Mouse (Mus musculus): ENCODE results near the gene Slc38a3.
A peak's percentile ranks its signal among the peaks of the same experiment; 100 is the strongest.

Slc38a3 gene

DNA sequence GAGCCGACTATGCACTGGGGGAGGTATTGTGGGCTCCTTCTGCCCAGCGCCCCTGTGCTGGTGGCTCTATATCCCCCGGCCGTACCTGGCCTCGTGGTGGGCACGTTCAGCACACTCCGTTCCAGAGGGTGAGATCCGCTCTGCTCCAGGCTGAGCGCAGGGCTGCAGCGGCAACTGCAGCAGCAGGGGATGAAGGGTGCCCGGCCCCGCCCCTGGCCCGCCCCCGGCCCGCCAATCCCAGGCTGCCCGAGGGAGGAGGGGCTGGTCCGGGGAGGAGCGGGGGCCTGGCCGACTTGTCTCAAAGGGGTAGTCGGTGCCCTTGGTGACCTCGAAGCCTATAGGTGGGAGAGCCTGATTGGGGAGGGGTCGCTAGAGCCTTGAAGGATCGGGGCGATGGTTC lies 2.1 kb downstream of the Slc38a3 start:
- no peak for DNase-seq (ENCODE audit: low read depth, low spot score)

DNA sequence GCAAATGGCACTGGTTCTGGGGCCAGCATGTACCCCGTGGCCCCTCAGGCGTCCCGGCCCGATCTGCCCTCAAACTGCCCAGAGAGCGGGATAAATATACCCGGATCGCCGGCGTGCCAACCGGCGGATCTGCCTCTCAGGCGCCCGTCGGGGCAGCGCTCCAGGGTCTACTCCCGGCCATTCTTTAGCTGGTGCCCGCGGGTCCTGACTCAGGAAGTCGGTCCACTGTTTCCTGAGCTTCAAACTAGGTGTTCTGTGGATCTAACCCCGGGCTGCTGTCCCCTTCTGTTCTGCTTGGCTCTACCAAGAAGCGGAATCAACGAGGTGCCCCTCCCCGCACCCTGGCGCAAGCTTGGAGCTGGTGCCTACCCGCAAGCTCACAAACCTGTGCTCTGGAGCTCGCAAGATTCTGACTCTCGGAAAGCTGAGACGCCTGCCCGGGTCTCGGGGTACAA lies 2.6 kb downstream of the Slc38a3 start:
- DNase-seq (ENCODE audit: low read depth, low spot score): no peak

DNA sequence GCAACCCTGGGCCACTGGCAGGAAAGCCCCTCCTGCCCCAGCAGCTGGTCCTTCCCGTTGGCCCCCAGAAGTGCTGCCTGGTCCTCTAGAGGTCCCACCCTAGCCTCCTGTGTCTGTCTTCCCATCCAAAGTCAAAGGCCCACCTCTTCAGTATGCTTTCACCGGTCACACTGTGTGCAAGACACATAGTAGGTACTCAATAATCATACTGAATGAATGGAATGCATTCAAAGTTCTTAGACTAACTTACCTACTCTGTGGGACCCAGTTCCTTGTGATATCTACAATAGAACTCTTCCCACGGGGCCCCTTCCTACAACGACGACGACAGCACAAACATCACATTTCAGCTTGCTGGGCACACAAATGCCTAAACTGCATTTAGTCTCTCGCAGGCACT lies 4.0 kb downstream of the Slc38a3 start:
- no peak for DNase-seq (ENCODE audit: low read depth, low spot score)

DNA sequence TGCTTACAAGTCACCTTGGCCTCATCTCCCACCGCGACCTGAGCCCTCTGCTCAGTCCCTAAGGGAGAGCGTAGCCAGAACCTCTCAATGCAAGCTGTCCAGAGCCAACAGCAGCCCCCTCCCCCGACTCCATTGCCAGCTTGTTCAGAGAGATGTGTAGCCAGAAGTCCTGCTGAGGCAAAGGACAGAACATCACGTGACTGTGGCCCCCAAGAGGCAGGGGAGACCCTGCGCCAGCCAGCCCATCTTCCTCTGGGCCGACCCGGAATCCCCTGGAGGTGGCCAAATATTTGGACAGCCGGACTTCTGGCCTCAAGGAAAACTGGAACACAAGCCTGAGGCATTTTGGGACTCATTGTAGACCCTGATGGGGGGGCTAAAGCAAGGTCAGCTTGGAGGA lies 5.8 kb downstream of the Slc38a3 start:
- DNase-seq (ENCODE audit: low read depth, low spot score): no peak

DNA sequence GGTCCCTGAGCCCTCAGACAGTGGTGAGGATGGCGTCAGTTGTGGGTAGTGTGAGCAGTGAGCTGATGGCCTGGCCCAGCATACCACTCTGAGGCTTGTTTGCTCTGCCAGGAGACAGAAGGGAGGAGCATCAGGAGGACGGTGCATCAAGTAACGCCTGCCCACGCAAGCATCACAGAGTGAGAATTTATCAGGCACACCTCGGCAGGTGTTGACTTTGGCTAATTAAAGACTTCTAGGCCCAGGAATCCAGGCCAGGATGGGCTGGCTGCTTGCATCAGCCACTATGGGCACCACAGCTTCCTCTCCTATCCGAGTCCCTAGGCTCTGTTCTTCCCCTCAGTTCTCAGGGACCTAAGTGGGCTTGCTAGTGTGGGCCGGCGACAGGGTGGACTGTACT lies 7.0 kb downstream of the Slc38a3 start:
- DNase-seq (ENCODE audit: low read depth, low spot score): no peak

DNA sequence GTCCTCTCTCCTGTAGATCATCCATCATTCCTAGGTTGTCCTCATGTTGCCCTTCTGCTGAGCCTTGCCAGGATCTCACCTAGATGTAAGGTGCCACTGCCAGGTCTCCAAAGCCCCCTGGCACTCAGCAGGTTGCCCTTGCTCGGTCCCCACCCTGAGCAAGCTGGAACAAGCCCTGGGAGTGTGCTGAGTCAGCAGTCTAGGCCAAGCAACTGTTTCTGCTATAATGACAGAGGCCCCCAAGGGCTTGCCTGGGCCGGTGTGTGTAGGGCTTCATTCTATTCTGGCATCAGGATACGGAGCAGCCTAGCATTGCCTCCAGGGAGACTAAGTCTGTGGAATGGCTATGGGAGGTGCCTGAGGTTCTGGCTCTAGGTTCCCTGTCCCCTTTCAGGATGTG lies 8.6 kb downstream of the Slc38a3 start:
- no peak for DNase-seq (ENCODE audit: low read depth, low spot score)

DNA sequence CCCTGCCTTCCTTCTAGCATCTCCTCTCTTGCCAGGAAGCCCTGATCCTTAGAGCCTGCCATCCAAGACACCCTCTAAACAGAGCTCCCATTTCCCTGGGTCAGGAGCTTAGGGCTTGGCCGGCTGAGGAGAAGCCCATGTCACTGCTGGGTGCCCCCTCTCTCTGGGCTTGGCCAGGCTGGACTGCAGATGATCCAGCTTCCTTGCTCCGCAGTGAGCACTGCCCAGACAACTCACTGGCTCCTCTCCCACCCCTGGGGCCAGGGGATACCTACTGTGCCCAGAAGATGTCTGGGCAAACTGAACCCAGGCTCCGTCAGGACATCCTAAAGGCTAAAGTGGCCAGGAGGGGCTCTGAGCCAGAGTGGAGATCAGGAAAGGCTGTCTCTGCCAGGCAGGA lies 9.4 kb downstream of the Slc38a3 start:
- no peak for DNase-seq (ENCODE audit: low read depth, low spot score)

DNA sequence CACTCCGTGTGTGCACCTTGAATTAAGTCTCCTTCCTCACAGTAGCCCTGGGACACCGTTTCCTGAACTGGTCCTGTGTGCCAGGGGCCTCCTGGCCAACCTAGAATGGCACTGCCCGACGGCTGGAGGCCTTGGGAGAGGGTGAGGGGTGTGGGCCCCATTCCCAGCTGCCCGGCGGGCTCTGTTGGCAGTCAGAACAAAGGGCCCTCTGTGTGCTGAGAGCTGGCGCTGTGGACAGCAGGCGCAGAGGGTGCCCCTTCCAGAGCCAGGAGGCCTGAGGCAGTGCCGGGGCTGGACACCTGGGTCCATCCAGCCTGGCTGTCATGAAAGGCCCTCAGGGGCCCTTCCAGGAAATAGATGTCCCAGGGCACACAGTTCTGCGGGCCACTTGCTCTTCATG lies 9.8 kb downstream of the Slc38a3 start:
- DNase-seq (ENCODE audit: low read depth, low spot score): no peak

DNA sequence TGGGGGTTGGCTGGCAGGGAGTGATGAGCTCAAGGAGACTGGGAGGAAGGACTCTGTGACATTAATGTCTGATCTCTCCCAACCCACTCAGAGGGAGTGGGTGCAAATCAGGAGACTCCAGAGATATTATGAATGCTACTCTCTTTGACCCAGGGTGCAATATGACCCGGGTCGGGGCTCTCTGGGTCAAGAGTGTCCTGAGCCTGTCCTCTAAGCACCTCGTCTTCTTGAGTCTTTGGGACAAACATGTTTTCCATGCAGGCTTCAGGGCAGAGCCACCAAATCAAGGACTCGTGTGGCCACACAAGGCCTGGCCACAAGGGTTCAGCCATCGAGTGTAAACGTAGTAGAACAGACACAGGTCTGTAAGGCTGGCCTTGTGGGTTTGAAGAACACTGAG lies 11.2 kb downstream of the Slc38a3 start:
- no peak for DNase-seq (ENCODE audit: low read depth, low spot score)

DNA sequence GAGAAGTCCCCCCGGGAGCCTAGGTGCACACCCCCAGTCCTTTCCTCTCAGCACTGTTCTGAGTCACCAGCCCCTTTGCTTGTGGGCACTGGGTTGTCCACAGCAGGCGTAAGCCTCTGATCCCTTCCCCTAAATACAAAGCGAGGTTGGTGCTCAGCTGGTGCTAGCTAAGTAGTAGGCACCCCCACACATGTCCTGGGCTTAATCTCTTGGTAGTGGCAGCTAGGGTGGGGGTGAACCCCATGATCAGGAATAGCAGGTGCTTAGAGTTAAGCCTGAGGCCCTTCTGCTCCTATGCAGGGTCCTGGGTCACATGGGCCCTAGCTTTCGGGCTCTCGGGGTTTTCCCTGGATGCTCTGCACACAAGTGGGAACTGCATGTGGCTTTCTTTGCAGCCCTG lies 12.2 kb downstream of the Slc38a3 start:
- no peak for DNase-seq (ENCODE audit: low read depth, low spot score)

DNA sequence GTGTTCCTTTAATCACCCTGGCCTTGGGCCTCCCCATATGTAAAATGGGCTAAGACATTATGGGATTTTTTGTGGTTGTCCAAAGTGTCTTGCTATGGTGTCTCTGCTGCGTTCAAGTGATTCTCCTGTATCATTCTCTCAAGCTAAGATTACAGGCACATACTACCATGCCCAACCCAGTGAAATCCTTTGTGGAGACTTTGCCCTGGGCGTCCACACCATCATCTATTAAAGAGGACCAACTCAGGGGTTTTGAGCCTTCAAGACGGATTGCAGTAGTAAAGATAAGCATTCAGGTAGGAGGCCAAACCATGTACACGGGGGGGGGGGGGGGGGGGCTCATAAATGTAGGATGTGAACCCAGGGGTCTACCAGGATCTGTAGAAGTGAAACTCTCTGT lies 14.7 kb downstream of the Slc38a3 start:
- no peak for DNase-seq (ENCODE audit: low read depth, low spot score)

DNA sequence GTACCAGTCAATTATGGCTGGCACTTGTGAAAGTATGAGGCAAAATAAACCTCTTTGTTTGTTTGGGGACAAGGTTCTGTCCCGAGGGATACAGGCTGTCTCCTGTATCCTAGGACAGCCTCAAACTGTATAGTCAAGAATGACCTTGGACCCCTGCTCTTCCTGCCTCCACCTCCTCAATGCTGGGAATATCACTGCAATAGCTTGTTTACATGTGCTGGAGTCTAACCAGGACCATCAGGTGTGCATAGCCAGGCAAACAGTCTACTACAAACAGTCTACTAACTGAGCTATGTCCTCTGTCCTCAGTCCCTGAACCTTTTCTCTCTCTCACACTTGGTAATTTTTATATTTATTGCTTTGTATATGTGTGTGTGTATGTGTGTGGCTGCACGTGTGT lies 15.9 kb downstream of the Slc38a3 start:
- no peak for DNase-seq (ENCODE audit: low read depth, low spot score)

DNA sequence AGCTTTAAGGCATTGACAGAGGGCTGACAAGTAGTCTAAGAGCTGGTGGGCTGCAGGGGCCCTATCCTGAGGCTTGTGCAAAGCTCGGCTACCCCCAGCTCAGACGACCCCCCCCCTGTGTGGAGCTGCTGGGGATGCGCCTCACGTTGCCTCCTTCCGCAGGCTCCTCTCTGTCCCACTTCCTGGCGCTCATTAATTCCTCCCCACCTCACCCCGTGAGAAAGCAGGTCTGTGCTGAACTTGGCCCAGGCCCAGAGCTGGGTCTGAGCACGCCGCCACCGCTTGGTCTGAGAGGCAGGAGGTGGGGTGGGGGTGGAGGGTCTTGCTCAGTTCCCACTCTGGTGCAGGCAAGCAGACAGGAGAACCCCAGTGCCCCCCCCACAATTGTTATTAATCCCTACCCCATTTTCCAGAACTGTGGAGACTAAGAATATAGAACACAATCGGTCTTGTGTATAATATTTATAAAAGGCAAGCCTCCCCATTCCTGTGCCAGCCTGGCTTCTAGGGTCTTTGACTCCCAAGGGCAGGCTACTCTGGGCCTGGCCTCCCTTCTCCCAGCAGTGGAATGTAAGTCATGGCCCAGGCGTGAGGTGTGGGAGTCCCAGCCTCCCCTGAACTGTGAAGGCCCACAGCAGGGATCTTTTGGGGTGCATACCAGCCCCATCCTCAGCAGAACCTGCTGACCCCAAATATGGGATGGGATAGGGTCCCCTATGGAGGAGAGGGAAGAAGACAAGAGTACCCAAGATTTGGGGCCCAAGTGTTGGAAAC lies 18.4 kb downstream of the Slc38a3 start:
- no peak for DNase-seq (ENCODE audit: low read depth, low spot score)

DNA sequence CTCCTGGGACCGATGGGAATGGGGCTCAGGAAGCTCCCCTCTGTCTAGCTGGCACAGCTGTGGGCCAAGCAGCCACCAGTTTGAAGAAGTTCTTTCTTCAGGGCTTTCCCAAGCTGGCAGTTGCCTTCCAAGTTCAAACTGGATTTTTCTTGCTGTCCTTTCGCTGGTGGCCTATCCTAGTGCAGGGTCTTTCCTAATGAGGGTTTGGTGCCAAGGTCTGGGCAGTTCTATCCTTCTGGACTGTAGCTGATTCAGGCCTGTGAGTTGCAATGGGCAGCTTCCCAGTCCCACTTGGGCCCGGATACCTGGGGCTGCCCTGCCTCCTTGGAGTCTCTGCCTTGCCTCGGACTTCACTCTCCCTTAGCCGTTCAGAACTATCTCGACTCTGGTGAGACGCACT lies 19.1 kb downstream of the Slc38a3 start:
- DNase-seq (ENCODE audit: low read depth, low spot score): no peak

DNA sequence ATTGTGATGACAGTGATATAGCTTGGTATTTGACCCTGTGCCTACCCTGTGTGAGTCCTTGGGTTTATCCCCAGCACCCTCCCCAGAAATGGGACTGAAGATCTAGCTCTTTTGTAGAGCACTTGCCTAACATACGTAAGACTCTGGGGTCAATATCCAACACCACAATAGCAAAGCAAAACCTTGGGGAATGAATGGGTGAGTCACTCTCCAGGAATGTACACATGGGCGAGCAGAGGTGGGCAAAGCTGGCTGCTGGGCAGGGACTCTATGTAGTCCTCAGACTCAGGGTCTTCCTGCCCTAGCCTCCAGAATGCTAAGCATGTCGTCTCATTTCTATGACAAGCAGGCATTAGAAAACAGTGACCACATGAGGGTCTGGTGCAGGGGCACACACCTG lies 20.6 kb downstream of the Slc38a3 start:
- DNase-seq (ENCODE audit: low read depth, low spot score): no peak

DNA sequence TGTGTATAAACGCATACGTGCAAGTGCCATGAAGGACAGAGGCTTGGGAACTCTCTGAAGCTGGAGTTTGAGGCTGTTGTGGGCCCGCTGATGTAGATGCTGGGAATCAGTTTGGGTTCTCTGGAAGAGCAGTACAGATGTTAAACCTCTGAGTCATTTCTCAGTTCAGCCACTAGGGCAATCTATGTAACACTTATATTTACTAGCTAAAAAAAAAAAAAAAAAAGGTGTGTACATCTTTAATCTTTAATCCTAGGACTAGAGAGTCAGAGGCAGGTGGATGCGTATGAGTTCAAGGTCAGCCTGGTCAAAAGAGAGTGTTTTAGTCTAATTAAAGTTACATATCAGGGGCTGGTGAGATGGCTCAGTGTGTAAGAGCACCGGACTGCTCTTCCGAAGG lies 22.4 kb downstream of the Slc38a3 start:
- no peak for DNase-seq (ENCODE audit: low read depth, low spot score)

DNA sequence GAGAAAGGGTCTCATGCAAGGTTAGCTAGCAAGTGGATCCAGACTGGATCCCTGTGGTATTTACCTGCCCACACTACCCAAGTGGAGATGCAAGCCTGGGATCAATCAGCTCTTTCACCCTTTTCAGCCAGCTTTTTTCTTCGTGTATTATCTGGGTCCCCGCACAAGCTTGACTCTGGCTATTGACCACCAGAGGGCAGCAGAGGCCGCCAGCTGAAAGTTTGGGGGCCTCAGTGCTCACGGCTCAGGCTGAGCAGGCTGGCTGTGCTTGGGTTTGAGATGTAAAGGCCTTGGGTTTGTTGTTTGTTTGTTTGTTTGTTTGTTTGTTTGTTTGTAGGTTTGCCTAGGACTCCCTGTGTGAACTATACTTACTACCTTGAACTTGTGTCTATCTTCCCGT lies 23.8 kb downstream of the Slc38a3 start:
- peak; percentile 84 for DNase-seq (ENCODE audit: low read depth, low spot score)

DNA sequence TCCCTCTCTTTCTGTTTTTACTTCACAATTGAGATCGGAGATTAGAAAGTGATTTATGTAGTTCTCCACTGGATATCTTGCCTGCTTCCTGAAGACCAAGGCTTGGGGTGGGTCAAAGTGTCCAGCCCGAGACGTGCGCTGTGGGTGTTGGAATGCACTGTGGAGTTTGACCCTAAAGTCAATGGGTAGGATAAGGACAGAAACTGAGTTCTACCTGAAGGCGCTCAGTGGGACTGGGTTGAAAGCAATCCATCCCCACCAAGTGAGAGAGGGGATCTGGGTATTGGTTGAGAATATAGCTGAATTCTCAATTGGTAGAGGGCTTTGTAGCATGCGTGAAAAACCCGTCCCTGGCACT lies 24.2 kb downstream of the Slc38a3 start:
- DNase-seq (ENCODE audit: low read depth, low spot score): no peak

DNA sequence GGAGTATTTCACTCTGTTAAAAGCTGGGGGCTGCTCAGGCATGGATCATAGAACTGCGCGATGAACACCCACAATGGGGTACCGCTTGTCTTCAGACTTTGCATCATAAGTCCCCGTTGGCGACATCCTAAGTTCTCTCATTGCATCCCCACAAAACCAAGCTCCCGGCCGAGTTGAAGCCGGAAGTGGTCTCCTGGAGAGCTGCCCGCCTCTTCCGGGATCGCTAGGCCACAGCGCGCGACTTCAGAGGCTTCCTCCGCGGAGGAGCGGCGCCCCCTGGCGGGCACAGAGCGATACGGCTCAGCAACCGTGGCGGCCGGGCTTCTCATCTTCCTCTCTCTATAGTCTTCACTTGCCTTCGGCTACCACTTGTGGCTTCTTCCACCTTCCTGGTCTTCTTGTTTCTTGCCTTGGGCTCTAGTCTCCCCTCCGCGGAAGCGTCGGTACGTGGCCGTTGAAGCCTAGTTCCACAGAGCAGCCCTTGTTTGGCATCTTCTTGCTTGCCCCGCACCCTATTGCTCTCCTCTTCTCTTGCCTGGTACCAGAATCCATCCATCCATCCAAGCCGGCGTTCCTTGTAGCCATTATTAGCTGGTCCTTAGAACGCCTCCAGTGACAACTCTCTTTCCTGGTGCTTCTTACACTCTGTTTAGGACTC lies 24.7 kb downstream of the Slc38a3 start:
- DNase-seq (ENCODE audit: low read depth, low spot score): peak; percentile 81

DNA sequence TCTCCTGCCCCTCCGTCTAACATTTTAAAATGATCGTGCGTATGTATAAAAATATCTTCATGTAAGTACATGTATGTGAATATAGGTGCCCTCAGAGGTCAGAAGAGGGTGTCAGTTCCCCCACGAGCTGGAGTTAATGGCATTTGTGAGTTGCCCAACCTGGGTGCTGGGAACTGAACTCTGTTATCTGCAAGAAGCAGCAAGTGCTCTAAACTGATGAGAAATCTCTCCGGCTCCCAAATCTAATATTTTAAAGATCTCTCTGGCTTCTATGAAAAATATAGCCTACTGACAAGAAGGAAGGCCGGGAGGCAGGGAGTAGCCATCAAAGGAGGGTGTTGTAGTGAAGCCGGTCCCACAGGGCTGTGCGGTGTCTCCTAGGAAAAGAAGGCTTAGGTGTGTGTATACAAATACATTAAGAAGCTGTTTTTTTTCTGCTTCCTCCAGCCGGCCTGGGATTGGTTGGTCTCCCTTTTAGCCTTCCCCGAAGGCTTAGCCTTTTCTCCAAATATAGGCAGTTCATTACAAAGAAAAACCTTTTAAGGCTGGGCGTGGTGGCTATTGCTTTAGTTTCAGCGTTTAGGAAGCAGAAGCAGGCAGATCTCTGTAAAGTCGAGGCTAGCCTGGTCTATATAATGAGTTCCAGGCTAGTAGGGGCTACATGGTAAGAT lies 25.7 kb downstream of the Slc38a3 start:
- no peak for DNase-seq (ENCODE audit: low read depth, low spot score)

DNA sequence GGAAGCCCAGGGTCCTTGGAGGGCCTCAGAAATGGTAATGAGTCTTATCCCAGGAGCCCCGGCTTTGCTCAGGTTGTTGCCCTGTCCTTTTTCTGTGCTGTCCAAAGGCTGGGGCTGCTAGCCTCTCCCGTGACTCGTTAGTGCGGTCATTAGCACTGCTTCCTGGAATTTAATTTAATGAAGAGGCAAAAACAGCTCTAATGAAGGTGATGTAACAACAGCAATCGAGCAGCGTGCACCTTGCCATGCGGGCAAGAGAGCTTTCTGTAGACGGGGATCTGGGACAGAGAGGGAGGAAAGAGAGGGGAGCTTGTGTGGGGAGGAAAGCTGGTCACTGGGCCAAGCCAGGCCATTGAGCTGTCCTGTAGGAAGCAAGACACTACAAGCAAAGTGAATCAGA lies 27.7 kb downstream of the Slc38a3 start:
- DNase-seq (ENCODE audit: low read depth, low spot score): no peak

DNA sequence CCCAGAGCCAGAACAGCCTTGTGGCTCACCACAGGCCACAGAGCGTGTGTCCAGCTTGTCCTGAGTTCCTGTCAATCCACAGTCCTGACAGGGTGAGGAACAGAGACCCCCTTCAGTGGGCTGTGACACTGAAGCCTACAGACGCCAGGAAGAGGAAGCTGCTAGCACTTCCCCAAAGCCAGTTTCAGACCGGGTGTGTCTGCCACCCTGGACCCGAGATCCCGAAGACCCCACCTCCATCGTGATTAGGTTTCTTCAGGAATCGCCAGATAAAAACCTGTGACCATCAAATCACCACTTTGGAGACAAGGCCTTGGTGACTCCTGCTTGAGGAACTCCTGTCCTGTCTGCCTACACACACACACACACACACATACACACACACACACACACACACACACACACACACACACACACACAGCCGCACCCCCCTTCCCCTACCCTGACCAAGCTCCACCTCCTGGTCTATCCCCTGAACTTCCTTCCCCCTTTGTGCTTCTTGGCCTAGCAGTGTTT lies 29.0 kb downstream of the Slc38a3 start:
- no peak for DNase-seq (ENCODE audit: low read depth, low spot score)

DNA sequence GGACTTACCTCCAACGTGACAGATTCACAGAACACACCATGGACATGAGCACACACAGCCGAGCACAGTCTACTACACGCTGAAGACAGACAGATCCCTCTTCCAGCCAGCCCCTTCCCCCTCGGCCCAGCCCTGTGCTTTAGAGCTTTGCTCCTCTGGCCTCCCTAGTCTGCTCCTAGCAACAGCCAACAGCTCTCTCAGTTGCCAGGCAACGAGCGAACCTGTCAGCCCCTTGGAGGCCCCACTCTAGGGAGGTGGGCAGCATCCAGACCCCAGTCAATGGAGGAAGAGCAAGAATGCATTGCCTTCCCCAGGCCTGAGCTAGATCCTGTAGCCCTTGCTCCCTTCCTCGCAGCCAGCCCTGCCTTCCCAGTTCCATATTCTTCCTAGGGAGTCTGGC lies 32.3 kb downstream of the Slc38a3 start:
- DNase-seq (ENCODE audit: low read depth, low spot score): no peak

All from retina, postnatal 7 days (tissue).